Mouse (Mus musculus) CH12.LX (cell line): ENCODE measurements around the gene Alg9.

Experiments
- BHLHE40 ChIP-seq: IDR thresholded peaks from 2 replicates; pipeline ENCODE4 v1.6.1; 2011; ENCODE audit warnings: mild to moderate bottlenecking, low read depth, low read length, improper control_type of control experiment
- CHD1 ChIP-seq: IDR thresholded peaks from 2 replicates; pipeline ENCODE4 v1.6.1; 2012; ENCODE audit warnings: low read depth, low read length, improper control_type of control experiment, inconsistent platforms
- CHD2 ChIP-seq: IDR thresholded peaks from 2 replicates; pipeline ENCODE4 v1.6.1; 2011; ENCODE audit warnings: low read length, improper control_type of control experiment
- CTCF ChIP-seq, 2 experiments: IDR thresholded peaks in 1 of 2; conservative IDR thresholded peaks in 1 of 2; 2 replicates each; pipeline ENCODE4 v1.5.1; 2011 to 2012; ENCODE audit warnings: low read depth in 2 of 2, low read length in 2 of 2, improper control_type of control experiment in 1 of 2, inconsistent platforms in 1 of 2, mild to moderate bottlenecking in 1 of 2, moderate library complexity in 1 of 2
- E2F4 ChIP-seq: IDR thresholded peaks from 2 replicates; pipeline ENCODE4 v1.6.1; 2011; ENCODE audit warnings: low read depth, low read length, improper control_type of control experiment; ENCODE audit not compliant: insufficient replicate concordance
- MAZ ChIP-seq: IDR thresholded peaks from 2 replicates; pipeline ENCODE4 v1.6.1; 2012; ENCODE audit warnings: low read depth, mild to moderate bottlenecking, inconsistent platforms, low read length, improper control_type of control experiment, moderate library complexity
- MYC ChIP-seq: IDR thresholded peaks from 2 replicates; pipeline ENCODE4 v1.6.1; 2011; ENCODE audit warnings: low read depth, mild to moderate bottlenecking, improper control_type of control experiment, low read length
- NRF1 ChIP-seq: IDR thresholded peaks from 2 replicates; pipeline ENCODE4 v1.6.1; 2014; ENCODE audit warnings: low read depth, mild to moderate bottlenecking, inconsistent platforms, low read length, improper control_type of control experiment, moderate library complexity
- POLR2A ChIP-seq: IDR thresholded peaks from 2 replicates; pipeline ENCODE4 v1.6.1; 2011; ENCODE audit warnings: low read depth, mild to moderate bottlenecking, improper control_type of control experiment, low read length
- RAD21 ChIP-seq: IDR thresholded peaks from 2 replicates; pipeline ENCODE4 v1.6.1; 2011; ENCODE audit warnings: low read depth, mild to moderate bottlenecking, low read length, improper control_type of control experiment, moderate library complexity
- RCOR1 ChIP-seq: conservative IDR thresholded peaks from 2 replicates; pipeline ENCODE4 v1.6.1; 2012; ENCODE audit warnings: low read depth, mild to moderate bottlenecking, inconsistent platforms, low read length, improper control_type of control experiment
- ZC3H11A ChIP-seq: IDR thresholded peaks from 2 replicates; pipeline ENCODE4 v1.6.1; 2012; ENCODE audit warnings: low read depth, mild to moderate bottlenecking, inconsistent platforms, low read length, improper control_type of control experiment
- ZKSCAN1 ChIP-seq: IDR thresholded peaks from 2 replicates; pipeline ENCODE4 v1.6.1; 2012; ENCODE audit warnings: low read depth, inconsistent platforms, low read length, improper control_type of control experiment, borderline replicate concordance

DNA sequence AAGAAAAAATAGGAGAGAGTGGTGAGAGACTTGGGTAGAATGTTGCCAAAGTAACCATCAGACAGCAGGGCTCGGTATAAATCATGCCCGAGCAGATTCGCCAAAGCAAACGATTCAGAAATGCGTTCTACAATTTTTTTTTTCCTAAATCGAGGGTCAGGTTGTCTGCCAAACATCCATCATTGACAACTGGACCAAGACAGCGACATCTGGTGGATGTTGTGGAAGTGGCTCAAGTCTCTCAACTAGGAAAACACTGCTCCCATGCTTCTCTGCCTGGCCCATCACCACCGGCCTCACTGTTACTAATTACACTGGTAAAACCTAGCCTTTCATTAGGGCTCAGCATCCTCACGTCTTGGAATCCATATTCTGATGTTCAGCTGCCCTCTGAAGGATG, 39.8 kb upstream of the Alg9 start:
- no peak for TF ChIP-seq POLR2A
- no peak for TF ChIP-seq E2F4
- peak; percentile 80 to 84 for TF ChIP-seq CTCF (conservative IDR thresholded peaks at IDR 0.05 in 1 of 2, IDR thresholded peaks at IDR 0.05 in 1 of 2; ENCODE audit: low read depth in 2 of 2, low read length in 2 of 2)
- no peak for TF ChIP-seq RCOR1
- no peak for TF ChIP-seq MAZ
- TF ChIP-seq ZKSCAN1, result no peak
- peak; percentile 41 for TF ChIP-seq RAD21
- no peak for TF ChIP-seq BHLHE40
- no peak for TF ChIP-seq CHD1
- no peak for TF ChIP-seq ZC3H11A
- TF ChIP-seq CHD2, result no peak
- TF ChIP-seq MYC, result 0 out of 2 replicates have a peak, but pooled peaks have one; percentile 20
- no peak for TF ChIP-seq NRF1
